Mouse (Mus musculus): ENCODE measurements around the gene Eif6.

Eif6 gene

DNA sequence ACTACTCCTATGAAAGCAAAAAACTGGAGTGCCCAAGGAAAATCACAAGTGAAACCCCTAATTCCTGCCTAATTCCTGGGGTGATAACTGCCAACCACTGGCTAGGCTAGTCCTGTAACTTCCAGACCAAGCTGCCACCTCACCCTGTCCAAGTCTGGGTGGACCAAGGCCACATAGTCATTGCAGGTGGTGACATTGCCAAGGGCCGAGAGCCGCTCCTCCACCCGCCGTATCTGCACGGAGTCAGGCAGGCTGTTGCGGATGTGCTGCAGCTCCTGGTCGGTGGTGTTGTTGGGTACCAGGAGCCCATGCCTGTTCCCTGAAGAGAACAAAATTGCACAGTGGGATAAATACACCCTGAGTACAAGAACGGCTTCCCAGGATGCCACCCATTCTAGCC, 3.0 kb downstream of the Eif6 start:
- in situ Hi-C loops (cut with MboI, MseI) = no loop called here

DNA sequence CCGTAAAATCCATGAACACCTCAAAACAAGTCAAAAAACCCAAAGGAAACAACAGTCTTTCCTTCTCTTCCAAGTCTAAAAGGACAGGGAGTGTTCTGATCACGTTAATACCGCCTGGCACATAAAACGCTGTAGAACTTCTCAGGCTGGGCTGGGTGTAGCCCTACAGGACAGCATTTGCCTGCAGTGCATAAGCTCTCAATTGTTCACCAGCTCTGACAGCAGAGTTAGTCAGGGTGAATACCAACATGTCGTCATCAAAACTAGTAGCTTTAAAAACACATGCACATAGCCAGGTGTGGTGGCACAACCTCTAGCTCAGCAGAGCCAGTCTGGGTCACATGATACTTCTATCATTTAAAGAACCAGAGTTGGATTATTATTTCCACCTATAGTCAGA, 5.9 kb downstream of the Eif6 start:
- in situ Hi-C loops (cut with MboI, MseI) = no loop called here

- in situ Hi-C loops (cut with MboI, MseI) = no loop called here
These were observed 7.1 kb downstream of the Eif6 start for GRCm38 (mm10) chr2:155819449-155820251.

DNA sequence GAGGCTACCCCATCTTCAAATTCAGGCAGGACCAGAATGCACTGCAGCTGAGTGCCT, 7.5 kb downstream of the Eif6 start, which contains the start of gene BC029722:
TSS of gene BC029722 (minus strand) at position 35 of the 57 bp plus-strand sequence.
- in situ Hi-C loops (cut with MboI, MseI) = no loop called here

- in situ Hi-C loops (cut with MboI, MseI) = no loop called here
These were observed 7.9 kb downstream of the Eif6 start for GRCm38 (mm10) chr2:155818596-155819391.

DNA sequence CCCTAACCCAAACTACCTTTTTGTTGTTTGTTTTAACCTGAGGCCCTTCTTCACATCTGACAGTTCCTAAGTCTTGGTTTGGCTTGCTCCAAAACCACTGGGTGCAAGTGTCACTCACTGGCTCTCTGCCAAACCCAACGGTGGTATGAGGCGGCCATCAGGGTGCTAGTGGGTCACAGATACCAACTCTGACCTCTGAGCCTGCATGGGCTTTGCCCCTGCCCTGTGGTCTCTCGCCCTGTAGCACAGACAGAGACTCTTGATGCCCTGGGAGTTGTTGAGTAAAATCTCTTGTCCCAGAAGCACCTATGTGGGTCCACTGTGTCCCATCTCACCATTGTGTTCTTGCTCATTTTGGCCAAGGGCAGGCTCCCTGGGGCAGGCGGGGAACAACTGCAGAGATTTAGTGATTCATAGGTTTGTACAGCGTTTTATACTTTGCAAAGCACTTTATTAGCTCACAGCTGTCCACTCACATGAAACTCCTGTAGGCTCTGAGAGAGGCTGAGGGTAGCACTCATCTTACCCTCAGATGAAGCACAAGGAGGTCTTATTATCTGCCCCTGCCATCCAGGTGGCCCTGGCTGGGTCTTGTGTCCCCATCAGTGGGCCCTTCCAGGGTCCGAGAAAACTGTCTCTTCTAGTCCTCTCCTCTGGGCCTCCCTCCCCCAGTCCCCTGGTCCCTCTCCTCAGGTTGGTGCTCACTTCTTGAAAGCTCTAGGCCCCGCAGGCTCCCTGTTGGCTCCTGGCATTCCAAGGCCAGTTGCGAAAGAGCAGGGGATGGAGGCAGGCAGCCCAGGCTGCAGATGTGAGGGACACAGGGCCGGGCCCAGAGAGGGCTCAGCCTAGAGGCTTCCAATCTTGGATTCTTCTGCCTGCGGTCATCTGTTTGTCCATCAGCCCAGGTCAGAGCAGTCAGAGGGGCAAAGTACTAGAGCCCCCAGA, 9.2 kb downstream of the Eif6 start:
- in situ Hi-C loops (cut with MboI, MseI) = no loop called here

GRCm38 (mm10) chr2:155816179-155816578, 10.5 kb downstream of the Eif6 start:
- in situ Hi-C loops (cut with MboI, MseI) = no loop called here

- in situ Hi-C loops (cut with MboI, MseI) = no loop called here
These were observed 11.9 kb downstream of the Eif6 start for GRCm38 (mm10) chr2:155814829-155815228.

DNA sequence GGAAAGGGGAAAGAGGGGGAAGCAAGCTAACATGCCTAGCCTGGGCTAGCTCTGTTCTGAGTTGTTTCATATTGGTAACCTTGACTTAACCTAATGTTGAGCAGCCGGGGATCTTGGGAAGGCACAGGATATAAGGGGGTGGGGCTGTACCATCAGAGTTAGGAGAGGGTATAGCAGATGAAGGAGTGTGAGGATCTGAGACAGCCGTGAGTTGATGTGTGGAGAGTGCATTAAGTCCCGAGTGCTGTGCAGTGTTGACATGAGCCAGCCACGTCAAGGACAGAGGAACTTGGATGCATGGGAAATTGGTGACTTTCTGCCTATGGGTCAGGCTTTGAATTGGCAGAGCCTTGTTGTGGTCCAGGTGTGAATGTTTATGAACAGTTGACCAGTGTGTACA, 14.1 kb downstream of the Eif6 start:
- in situ Hi-C loops (cut with MboI, MseI) = no loop called here

DNA sequence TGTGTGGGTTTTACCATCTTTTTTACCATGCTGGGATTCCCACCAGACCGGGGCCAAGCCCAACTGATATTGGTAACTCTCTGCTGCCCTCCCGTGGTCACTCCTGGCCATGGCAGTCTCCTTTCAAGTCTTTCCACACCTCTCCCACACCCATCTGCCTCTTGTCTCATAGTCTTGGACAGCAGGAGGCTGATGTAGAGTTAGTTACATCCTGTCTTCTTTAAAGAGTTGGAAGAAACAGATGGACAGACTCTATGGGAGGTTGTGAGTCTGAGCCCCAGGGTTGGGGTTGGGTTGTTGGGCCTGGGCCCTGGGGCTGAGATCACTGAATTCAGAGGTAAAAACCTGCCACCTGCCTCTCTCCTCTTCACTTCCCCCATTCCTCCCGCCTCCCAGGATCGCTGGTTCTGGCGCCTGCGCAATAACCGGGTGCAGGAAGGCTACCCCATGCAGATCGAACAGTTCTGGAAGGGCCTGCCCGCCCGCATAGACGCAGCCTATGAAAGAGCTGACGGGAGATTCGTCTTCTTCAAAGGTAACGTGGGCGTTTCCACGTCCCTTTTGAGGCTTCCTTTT, 14.8 kb downstream of the Eif6 start:
- in situ Hi-C loops (cut with MboI, MseI) = no loop called here

DNA sequence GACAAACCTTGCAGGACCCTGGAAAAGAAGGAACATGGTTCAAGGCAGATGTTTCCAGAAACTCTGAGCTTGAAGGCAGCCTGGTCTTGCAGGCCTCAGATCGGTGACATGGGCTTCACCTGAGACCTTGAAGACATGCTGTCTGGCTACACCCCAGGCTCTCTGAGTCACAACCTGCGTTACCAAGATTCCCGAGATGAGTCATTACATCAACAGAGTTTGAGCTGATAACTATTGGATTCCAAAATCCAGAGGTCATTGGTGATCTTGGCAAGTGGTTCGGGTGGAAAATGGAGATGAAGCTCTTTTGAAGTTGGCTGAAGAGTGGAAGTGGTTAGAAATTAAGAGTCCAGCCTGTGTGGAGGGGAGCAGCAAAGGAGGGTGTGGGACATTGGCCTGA, 17.1 kb downstream of the Eif6 start:
- in situ Hi-C loops (cut with MboI, MseI) = no loop called here

DNA sequence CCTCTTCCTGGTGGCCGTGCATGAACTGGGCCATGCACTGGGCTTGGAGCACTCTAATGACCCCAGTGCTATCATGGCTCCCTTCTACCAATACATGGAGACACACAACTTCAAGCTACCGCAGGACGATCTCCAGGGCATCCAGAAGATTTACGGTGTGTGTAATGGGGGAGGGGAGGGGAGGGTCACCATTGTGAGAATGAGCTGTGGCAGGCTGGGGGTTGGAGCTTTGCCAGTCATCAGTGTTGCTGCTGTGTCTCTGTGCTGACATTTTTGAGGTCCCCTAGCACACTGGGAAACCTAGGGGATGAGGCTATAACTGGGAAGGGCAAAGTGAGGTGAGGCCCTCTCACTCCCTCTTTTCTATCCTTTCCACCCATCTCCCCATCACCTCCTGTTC, 19.3 kb downstream of the Eif6 start:
- in situ Hi-C loops (cut with MboI, MseI) = no loop called here

DNA sequence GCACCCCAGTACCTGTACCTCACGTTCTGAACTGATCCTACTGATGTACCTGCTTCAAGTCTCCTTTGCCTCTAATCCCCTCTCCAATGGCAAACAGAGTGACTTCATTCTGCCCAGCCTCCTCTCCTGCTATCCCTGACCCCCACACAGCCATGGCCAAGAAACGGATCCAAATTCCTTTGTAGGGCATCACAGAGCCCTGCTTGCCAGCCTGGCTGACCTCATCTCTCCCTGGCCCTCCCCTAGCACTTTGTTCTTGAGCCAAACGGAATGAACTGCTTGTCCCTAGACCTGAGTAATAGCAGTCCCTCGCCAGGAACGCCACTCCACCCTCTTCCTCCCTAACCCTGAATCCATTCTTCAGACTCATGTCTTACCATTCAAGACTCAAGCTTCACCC, 20.2 kb downstream of the Eif6 start:
- in situ Hi-C loops (cut with MboI, MseI) = no loop called here

DNA sequence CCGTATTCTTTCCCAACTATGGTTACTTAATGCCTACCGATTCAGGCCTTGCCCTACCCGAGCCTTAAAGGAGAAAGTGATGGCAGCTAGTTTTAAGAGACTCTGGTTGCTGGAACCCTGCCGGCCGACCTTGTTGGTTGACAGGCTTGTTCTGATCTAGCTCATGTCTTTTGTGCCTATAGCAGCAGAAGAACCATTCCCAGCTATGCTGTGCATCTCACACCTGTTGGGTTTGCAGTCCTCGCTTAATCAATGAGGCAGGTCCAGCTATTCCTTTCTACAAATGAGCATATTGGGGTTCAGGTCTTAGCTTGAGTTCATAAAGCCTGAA, 20.8 kb downstream of the Eif6 start:
- in situ Hi-C loops (cut with MboI, MseI) = no loop called here

GRCm38 (mm10) chr2:155805231-155805924, 21.3 kb downstream of the Eif6 start:
- in situ Hi-C loops (cut with MboI, MseI) = no loop called here

- in situ Hi-C loops (cut with MboI, MseI) = no loop called here
These were observed 22.7 kb downstream of the Eif6 start for GRCm38 (mm10) chr2:155804053-155804452.

DNA sequence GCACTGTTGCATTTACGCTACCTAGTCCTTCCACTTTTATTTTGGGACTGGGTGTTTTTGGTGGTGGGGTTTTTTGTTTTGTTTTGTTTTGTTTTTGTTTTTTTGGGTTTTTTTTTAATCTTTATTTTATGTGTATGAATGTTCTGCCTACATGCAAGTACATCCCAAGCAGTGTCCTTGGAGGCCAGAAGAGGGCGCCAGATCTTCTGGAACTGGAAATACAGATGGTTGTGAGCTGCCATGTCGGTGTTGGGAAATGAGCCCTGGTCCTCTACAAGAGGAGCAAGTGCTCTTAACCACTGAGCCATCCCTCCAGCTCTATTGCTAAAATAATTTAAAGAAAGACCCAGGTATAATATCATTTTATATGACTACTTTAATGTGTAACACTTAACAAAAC, 24.0 kb downstream of the Eif6 start:
- in situ Hi-C loops (cut with MboI, MseI) = no loop called here

- in situ Hi-C loops (cut with MboI, MseI) = loop anchor here in 1 of 2 experiments (25.0 kb wide), 1 partner anchor 311 kb away; no protein-coding TSS in a partner anchor
These were observed 28.1 kb downstream of the Eif6 start for GRCm38 (mm10) chr2:155798613-155799012.

- in situ Hi-C loops (cut with MboI, MseI) = loop anchor here in 1 of 2 experiments (25.0 kb wide), 1 partner anchor 308 kb away; no protein-coding TSS in a partner anchor
These were observed 31.9 kb downstream of the Eif6 start for GRCm38 (mm10) chr2:155794674-155795445.

- in situ Hi-C loops (cut with MboI, MseI) = loop anchor here in 1 of 2 experiments (25.0 kb wide), 1 partner anchor 306 kb away; no protein-coding TSS in a partner anchor
These were observed 33.8 kb downstream of the Eif6 start for GRCm38 (mm10) chr2:155792899-155793298.

All from T-helper 17 cell (primary cell).